Mouse (Mus musculus): Measurements from ENCODE around the gene Tspan5.

GRCm38 (mm10) chr3:138914626-138915288 lies 172.8 kb downstream of the Tspan5 start:
- no peak for TF ChIP-seq CTCF (IDR thresholded peaks at IDR 0.05; ENCODE audit: extremely low read depth, insufficient read depth, insufficient read length, insufficient replicate concordance)
- no peak for TF ChIP-seq POLR2A (IDR thresholded peaks at IDR 0.05; ENCODE audit: low read depth, low read length)
